Mouse (Mus musculus) ZHBTc4 (cell line): Measurements from ENCODE around the gene Ccnh.

Experiments used
- DNase-seq: peaks from one replicate; pipeline ENCODE4 v3.0.0-alpha.2; 2011; ENCODE audit warnings: low read depth, low spot score

Ccnh gene

DNA sequence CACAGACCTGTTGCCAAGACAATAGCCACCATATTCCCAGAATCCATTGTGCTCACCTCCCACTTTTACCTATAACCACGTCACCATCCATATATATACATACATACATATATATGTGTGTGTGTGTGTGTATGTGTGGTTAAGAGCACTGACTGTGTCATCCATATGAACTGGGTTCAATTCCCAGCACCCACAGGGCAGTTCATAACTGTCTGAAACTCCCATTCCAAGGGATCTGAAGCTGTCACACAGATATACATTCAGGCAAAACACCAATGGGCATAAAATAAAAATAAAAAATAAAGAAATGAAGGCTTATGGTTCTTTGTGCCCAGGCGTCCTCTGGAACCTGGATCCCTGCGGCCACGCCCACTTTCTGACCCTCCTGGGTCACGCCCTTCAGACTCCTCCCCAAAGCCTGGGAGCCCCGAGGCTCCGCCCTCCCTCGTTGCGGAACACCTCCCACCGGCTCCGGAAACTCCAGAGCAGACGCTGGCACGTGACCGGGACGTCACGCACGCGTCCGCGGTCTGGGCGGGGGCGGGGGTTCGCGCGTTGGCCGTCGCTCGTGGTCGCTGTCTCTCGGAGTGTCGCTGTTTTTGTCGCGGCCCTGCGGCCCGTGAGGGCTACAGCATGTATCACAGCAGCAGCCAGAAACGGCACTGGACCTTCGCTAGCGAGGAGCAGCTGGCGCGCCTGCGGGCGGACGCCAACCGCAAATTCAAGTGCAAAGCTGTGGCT, at the start of gene Ccnh:
TSS of gene Ccnh (plus strand) at position 506 of the 741 bp plus-strand sequence.
- peak; percentile 97 for DNase-seq

DNA sequence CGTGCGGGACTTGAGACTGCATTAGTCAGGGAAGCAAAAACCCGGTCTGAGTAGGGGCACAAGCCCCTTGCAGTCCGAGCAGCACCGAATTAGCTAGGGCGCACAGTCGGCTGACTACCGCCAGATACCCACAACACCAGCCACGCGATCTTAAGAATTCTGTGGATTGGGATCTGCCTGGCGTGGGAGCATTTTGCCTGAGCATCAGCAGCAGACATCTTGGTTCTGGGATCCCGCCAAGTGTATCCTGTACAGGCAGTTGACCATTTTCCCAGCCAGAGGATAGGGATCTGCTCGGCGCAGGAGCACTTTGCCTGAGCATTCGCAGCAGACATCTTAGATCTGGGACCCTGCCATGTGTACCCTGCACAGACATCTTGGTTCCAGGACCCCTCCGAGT, 45.8 kb upstream of the Ccnh start:
- peak; percentile 65 for DNase-seq

DNA sequence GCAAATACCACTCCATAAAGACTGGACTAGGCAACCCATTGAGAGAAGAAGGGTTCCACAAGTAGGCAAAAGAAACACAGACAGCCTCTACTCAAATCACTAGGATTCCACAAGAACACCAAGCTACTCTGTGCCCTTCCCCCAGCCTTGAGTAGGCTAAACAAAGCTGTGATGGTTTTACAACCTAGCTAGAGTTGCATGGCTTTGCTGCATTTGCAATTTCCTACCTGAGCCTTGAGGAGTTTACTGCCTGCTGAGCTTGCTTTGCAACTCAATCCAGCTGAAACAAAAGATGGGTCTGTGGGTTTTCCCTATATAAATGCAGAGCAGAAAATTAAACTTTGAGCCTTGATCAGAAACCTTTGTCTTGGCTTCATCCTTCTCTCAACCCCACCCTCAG, 42.7 kb upstream of the Ccnh start:
- DNase-seq: peak; percentile 91

DNA sequence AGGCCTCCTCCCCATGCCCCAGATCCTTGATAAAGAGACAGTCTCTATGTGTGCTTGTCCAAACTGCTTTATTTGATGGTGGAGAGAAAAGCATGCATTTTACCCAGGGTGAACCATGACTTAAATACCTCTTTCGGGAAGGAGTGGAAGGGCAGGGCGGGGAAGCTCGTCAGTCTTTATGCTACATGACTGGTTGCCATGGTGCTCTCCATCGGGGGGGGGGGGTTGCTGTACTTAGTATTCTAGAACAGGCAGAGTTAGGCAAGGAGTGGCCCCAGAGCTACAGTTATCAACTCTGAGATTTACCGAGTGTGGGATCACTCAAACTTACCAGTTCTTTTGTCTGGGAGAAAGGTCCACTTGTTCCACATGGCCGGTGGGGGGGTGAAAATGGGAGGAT, 34.5 kb upstream of the Ccnh start:
- DNase-seq: peak; percentile 17

DNA sequence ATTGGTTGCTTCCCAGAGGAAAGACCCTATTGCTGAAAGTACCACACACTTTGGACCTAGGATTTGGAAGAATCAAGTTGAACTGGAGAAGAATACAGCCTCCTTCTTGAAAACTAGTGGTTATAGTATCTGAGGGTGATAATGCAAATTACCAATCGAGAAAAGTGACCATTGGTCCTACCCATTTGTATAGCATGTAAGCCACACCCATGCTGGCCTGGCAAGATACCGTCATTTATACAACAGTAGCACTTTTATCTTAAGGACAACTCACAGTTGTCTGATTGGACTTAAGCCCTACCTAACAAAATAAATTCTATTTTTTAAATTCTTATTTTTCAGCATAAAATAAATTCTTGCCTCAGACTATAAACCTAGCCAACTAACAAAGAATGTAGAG, 29.2 kb upstream of the Ccnh start:
- no peak for DNase-seq

DNA sequence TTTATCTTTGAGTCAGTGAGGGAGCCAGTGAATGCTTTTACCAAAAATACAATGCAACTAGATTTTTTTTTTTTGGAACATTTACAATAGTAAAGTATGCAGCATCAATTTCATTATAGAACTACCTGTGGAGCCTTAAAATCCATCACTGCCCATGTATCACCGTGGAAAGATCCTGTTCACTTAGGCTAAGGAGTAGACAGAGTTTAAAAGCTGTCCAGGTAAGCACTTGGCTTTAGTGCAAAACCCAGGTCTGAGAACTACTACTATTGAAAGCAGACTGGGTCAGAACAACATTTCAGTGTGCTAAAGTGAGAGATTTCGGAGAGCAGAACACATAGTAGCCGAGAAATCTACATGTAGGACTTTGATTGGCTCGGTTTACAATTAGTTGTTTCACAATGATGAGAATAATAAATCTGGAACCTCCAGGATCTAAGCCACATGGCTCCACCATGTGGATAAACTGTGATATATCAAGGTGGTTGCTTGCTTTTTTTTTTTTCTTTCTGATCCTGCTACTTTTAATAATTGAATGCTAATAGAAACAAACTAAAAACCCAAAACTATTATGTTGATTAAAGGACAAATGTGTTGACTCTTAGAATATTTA, 24.6 kb upstream of the Ccnh start:
- DNase-seq: peak; percentile 19

DNA sequence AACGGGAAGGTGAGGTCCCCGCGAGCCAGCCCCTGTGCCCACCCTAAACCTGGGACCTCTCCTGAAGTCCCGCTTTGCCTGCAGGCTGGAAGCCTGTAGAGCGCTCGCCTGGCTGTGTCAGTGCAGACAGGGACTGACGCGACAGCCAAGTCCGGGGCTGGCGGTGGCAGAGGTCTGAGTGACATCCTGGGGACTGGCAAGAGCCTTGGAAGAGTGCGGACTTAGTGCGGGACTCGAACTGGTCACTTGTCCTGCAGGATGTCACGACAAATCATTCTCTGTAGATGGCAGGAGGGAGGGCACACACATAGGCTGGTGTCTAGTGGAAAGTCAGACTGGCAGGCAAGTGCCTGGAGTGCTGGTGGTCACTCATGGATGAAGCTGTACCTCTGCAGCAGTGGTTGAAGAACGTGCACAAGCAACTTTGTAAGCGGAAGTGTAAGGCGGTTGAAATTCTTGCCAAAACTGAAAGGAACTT, 475 bp downstream of the Ccnh start:
- no peak for DNase-seq

DNA sequence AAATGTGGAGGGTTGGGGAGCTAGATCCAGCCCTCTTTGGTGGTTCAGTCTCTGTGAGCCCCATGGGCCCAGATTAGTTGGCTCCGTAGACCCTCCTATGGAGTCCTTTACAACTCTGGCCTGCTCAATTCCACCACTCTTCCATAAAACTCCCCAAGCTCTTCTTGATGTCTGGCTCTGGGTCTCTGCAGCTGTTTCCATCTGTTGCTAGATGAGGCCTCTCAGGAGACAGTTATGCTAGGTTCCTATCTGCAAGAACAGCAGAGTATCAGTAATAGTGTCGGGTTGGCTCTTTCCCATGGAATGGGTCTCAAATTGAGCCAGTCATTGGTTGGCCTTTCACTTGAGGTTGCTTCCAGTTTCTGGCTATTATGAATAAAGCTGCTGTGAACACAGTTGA, 2.0 kb downstream of the Ccnh start:
- DNase-seq: no peak

DNA sequence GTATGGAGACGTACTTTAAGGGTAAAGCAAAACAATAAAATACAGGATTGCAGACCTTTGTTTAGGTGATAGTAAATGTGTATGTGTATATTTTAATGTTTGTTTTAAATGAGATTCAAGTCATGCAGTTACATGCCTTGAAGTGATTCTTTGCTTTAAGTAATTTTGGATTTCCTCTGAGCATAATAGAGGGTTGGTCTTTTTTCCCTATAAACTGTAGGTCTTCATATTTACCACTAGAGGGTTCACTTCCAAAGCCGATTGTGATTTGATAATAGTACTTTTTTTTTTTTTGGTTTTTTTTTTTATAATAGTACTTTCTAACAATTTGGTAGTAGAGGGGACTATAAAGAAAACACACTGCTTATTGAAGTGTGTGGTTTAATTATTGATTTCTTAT, 18.3 kb downstream of the Ccnh start:
- peak; percentile 11 for DNase-seq

DNA sequence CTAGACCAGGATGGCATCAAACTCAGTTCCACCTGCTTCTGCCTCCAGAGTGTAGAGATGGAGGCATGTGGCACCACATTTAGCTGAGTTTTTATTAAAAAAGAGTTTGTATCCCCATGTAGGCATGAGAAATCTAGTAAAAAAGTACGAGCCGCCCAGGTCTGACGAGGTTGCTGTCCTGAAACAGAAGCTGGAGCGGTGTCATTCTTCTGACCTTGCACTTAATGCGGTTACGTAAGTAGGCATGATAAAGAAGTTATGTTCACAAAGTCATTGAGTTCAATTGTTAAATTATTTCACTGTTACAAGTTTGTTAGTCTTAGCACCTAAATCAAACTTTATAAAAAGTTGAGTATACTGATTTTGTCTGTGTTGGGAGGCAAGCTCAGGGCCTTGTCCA, 19.4 kb downstream of the Ccnh start:
- DNase-seq: no peak

DNA sequence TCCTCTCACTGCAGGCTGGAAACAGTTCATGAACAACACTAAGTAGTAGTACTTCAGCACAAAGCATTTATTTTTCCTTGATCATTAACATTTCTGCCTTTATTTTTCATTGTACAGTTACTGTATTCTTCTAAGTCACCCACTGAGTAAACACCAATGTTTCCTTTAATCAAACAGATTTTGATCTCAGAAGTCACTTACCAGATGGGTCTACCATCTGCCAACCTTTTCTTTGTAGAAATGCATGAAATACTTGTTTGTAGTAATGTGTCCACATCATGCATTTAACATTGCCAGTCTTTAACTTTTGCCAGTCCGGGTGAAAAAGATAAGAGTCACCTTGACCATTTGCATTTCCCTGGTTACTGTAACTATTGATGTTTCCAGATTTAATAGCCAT, 21.1 kb downstream of the Ccnh start:
- no peak for DNase-seq

DNA sequence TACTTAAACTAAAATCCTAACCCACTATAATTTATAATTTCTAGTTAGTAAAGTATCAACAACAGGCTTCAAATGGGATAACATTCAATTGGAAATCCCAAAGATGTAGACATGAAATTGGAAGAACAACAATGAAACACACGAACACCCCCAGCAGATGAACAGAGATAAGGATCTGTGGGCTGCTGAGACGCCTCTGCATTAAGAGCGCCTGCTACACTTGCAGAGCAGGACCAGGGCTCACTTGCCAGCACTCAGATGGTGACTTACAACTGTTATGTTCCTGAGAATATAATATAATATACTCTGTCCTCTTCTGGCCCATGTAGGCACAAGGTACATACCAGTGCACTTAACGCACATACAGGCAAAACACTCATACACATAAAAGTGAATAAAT, 29.4 kb downstream of the Ccnh start:
- no peak for DNase-seq

DNA sequence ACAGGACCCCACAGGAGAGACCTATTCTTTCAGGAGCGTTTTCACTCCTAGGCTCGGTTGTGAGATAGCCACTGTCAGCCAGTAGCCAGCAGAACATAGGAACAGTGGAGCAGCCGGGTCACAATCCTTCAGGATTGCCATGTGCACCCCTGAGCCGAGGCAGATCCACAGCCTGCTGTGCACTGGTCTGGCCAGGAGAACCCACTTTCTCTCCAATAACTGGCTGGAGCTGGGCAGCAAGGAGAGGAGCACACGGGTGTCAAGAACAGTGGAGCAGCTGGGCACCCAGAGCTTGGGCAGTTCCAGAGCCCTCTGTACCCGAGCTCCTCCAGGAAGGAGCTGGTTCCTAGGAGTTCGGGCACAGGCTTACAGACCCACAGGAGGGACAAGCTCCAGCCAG, 49.6 kb downstream of the Ccnh start:
- DNase-seq: no peak
